Mouse (Mus musculus): ENCODE data around the gene Epn3. TPM values are rescaled to one million over a fixed set of nuclear protein-coding genes. Genes with fewer than 3 reads are reported as not detected.
A peak's percentile ranks its signal among the peaks of the same experiment; 100 is the strongest.

Gene Epn3
- total and polyA plus RNA-seq, 2 experiments from 2014 or later, result 1.4 to 5.0 TPM

- Histone ChIP-seq H3K36me3 (ENCODE audit: insufficient read depth, low read length) (0 out of 2 replicates have a peak, but pooled peaks cover 4% of the 10 kb centered on the region), H3K27ac (ENCODE audit: low read depth, low read length) (no peak overlapping the region), H3K27me3 (ENCODE audit: insufficient read depth, low read length) (no peaks in the 10 kb centered on the region), H3K4me1 (ENCODE audit: insufficient read depth, low read length) (peaks cover 15% of the 10 kb centered on the region; the same call in 1 of the 2 replicates), H3K4me3 (ENCODE audit: low read depth, low read length) (no peak overlapping the region), H3K9ac (replicated peaks; ENCODE audit: low read length, poor library complexity, severe bottlenecking) (no peak overlapping the region), H3K9me3 (ENCODE audit: low read length) (no peaks in the 10 kb centered on the region), H3K4me2 (ENCODE audit: low read depth, low read length, poor library complexity, severe bottlenecking) (no peak overlapping the region)
- no peak for TF ChIP-seq CTCF (IDR thresholded peaks at IDR 0.05)
- no peak for DNase-seq (ENCODE audit: low spot score)
- WGBS, result 45% methylated on average over 5 of the region's 5 CpGs
- ATAC-seq (ENCODE audit: low FRiP score), result no peak
Observed at GRCm38 (mm10) chr11:94444829-94445228, 54.9 kb downstream of the Epn3 start.

- Histone ChIP-seq H3K36me3 (ENCODE audit: insufficient read depth, low read length) (peaks cover 7% of the 10 kb centered on the region; the same call in 1 of the 2 replicates), H3K4me3 (ENCODE audit: low read depth, low read length) (no peak overlapping the region), H3K27ac (ENCODE audit: low read depth, low read length) (peak overlapping the region; percentile 58), H3K9me3 (ENCODE audit: low read length) (no peaks in the 10 kb centered on the region), H3K9ac (replicated peaks; ENCODE audit: low read length, poor library complexity, severe bottlenecking) (no peak overlapping the region), H3K4me1 (ENCODE audit: insufficient read depth, low read length) (peaks cover 11% of the 10 kb centered on the region; the same call in 1 of the 2 replicates), H3K4me2 (ENCODE audit: low read depth, low read length, poor library complexity, severe bottlenecking) (no peak overlapping the region), H3K27me3 (ENCODE audit: insufficient read depth, low read length) (no peaks in the 10 kb centered on the region)
- ATAC-seq (ENCODE audit: low FRiP score) (no peak), DNase-seq (ENCODE audit: low spot score) (no peak)
- TF ChIP-seq CTCF (IDR thresholded peaks at IDR 0.05), result no peak
- 63% methylated on average over 9 of the region's 9 CpGs for WGBS
Observed at GRCm38 (mm10) chr11:94441752-94442151, 58.0 kb downstream of the Epn3 start.

GRCm38 (mm10) chr11:94441122-94441521 is 58.7 kb downstream of the Epn3 start:
- Histone ChIP-seq H3K9me3 (ENCODE audit: low read length) (no peaks in the 10 kb centered on the region), H3K9ac (replicated peaks; ENCODE audit: low read length, poor library complexity, severe bottlenecking) (no peak overlapping the region; the same call in 1 of the 2 replicates), H3K4me2 (ENCODE audit: low read depth, low read length, poor library complexity, severe bottlenecking) (no peak overlapping the region), H3K4me3 (ENCODE audit: low read depth, low read length) (no peak overlapping the region), H3K4me1 (ENCODE audit: insufficient read depth, low read length) (peaks cover 11% of the 10 kb centered on the region; the same call in 1 of the 2 replicates), H3K27ac (ENCODE audit: low read depth, low read length) (peak overlapping the region; percentile 58), H3K27me3 (ENCODE audit: insufficient read depth, low read length) (no peaks in the 10 kb centered on the region), H3K36me3 (ENCODE audit: insufficient read depth, low read length) (peaks cover 7% of the 10 kb centered on the region; the same call in 1 of the 2 replicates)
- ATAC-seq (ENCODE audit: low FRiP score) (peak; percentile 52; the same call in 1 of the 2 replicates), DNase-seq (ENCODE audit: low spot score) (peak; percentile 51)
- no peak for TF ChIP-seq CTCF (IDR thresholded peaks at IDR 0.05)
- 32% methylated on average over 7 of the region's 7 CpGs for WGBS

- 46% methylated on average over 6 of the region's 6 CpGs for WGBS
- no peak for TF ChIP-seq CTCF (IDR thresholded peaks at IDR 0.05)
Observed at GRCm38 (mm10) chr11:94440421-94440820, 59.4 kb downstream of the Epn3 start.

More at GRCm38 (mm10) chr11:94440421-94440820, 59.4 kb downstream of the Epn3 start:
- no peaks in the 10 kb centered on the region for H3K9me3 ChIP-seq (ENCODE audit: low read length)
- H3K9ac ChIP-seq (replicated peaks; ENCODE audit: low read length, poor library complexity, severe bottlenecking), result no peak overlapping the region
- H3K27me3 ChIP-seq (ENCODE audit: insufficient read depth, low read length), result no peaks in the 10 kb centered on the region
- H3K4me1 ChIP-seq (ENCODE audit: insufficient read depth, low read length), result peaks cover 11% of the 10 kb centered on the region; the same call in 1 of the 2 replicates
- no peak overlapping the region for H3K4me3 ChIP-seq (ENCODE audit: low read depth, low read length)
- no peak overlapping the region for H3K4me2 ChIP-seq (ENCODE audit: low read depth, low read length, poor library complexity, severe bottlenecking)
- ATAC-seq (ENCODE audit: low FRiP score) (no peak), DNase-seq (ENCODE audit: low spot score) (peak; percentile 51)
- H3K27ac ChIP-seq (ENCODE audit: low read depth, low read length), result 0 out of 2 replicates have a peak overlapping the region, but pooled peaks have one; percentile 58
- peaks cover 7% of the 10 kb centered on the region; the same call in 1 of the 2 replicates for H3K36me3 ChIP-seq (ENCODE audit: insufficient read depth, low read length)

Other genes with a start within 250 kb of the Epn3 start
- not detected in 2 replicates for gene Gm21885, start 218.1 kb downstream of the Epn3 start, total RNA-seq (2014; rRNA removed)
- not detected in 2 replicates for gene Gm21885, start 218.1 kb downstream of the Epn3 start, polyA plus RNA-seq (2015; fragmentation: Nextera tagmentation; extraction: Ambion mirVana)
- 47.5 and 87.1 TPM in 2 replicates for gene Luc7l3, start 178.0 kb downstream of the Epn3 start, total RNA-seq (2014; rRNA removed)
- gene Luc7l3, start 178.0 kb downstream of the Epn3 start, polyA plus RNA-seq (2015; fragmentation: Nextera tagmentation; extraction: Ambion mirVana), result 100 and 124 TPM in 2 replicates
- 41.7 and 49.5 TPM in 2 replicates for gene Ankrd40, start 172.0 kb downstream of the Epn3 start, total RNA-seq (2014; rRNA removed)
- gene Ankrd40, start 172.0 kb downstream of the Epn3 start, polyA plus RNA-seq (2015; fragmentation: Nextera tagmentation; extraction: Ambion mirVana), result 11.9 and 12.8 TPM in 2 replicates
- gene Abcc3, start 107.0 kb downstream of the Epn3 start, total RNA-seq (2014; rRNA removed), result 1.7 and 3.6 TPM in 2 replicates
- gene Abcc3, start 107.0 kb downstream of the Epn3 start, polyA plus RNA-seq (2015; fragmentation: Nextera tagmentation; extraction: Ambion mirVana), result 0.72 and 0.99 TPM in 2 replicates
- gene Cacna1g, start 25.8 kb downstream of the Epn3 start, total RNA-seq (2014; rRNA removed), result 94.6 and 131 TPM in 2 replicates
- gene Cacna1g, start 25.8 kb downstream of the Epn3 start, polyA plus RNA-seq (2015; fragmentation: Nextera tagmentation; extraction: Ambion mirVana), result 13.0 and 13.2 TPM in 2 replicates
- 0.93 and 6.5 TPM in 2 replicates for gene Spata20, start 13.8 kb downstream of the Epn3 start, total RNA-seq (2014; rRNA removed)
- gene Spata20, start 13.8 kb downstream of the Epn3 start, polyA plus RNA-seq (2015; fragmentation: Nextera tagmentation; extraction: Ambion mirVana), result 1.2 and 1.3 TPM in 2 replicates
- gene Mycbpap, start 21.8 kb upstream of the Epn3 start, total RNA-seq (2014; rRNA removed), result 3.2 and 4.4 TPM in 2 replicates
- gene Mycbpap, start 21.8 kb upstream of the Epn3 start, polyA plus RNA-seq (2015; fragmentation: Nextera tagmentation; extraction: Ambion mirVana), result 1.2 and 2.0 TPM in 2 replicates
- 12.6 and 19.5 TPM in 2 replicates for gene Rsad1, start 49.3 kb upstream of the Epn3 start, total RNA-seq (2014; rRNA removed)
- gene Rsad1, start 49.3 kb upstream of the Epn3 start, polyA plus RNA-seq (2015; fragmentation: Nextera tagmentation; extraction: Ambion mirVana), result 11.5 and 13.5 TPM in 2 replicates
- gene Chad, start 65.1 kb upstream of the Epn3 start, total RNA-seq (2014; rRNA removed), result 0.11 TPM in 1 of 2 replicates, not detected in the other
- 0.85 and 0.87 TPM in 2 replicates for gene Chad, start 65.1 kb upstream of the Epn3 start, polyA plus RNA-seq (2015; fragmentation: Nextera tagmentation; extraction: Ambion mirVana)
- gene Acsf2, start 101.9 kb upstream of the Epn3 start, total RNA-seq (2014; rRNA removed), result 3.9 and 6.6 TPM in 2 replicates
- 1.7 and 1.9 TPM in 2 replicates for gene Acsf2, start 101.9 kb upstream of the Epn3 start, polyA plus RNA-seq (2015; fragmentation: Nextera tagmentation; extraction: Ambion mirVana)
- 128 and 129 TPM in 2 replicates for gene Lrrc59, start 129.8 kb upstream of the Epn3 start, total RNA-seq (2014; rRNA removed)
- gene Lrrc59, start 129.8 kb upstream of the Epn3 start, polyA plus RNA-seq (2015; fragmentation: Nextera tagmentation; extraction: Ambion mirVana), result 135 and 137 TPM in 2 replicates
- 42.5 and 49.5 TPM in 2 replicates for gene Mrpl27, start 153.8 kb upstream of the Epn3 start, total RNA-seq (2014; rRNA removed)
- 162 and 169 TPM in 2 replicates for gene Mrpl27, start 153.8 kb upstream of the Epn3 start, polyA plus RNA-seq (2015; fragmentation: Nextera tagmentation; extraction: Ambion mirVana)
- gene Eme1, start 154.0 kb upstream of the Epn3 start, total RNA-seq (2014; rRNA removed), result 0.28 and 0.49 TPM in 2 replicates
- 0.75 and 0.82 TPM in 2 replicates for gene Eme1, start 154.0 kb upstream of the Epn3 start, polyA plus RNA-seq (2015; fragmentation: Nextera tagmentation; extraction: Ambion mirVana)
- gene Xylt2, start 177.5 kb upstream of the Epn3 start, total RNA-seq (2014; rRNA removed), result 38.4 and 45.8 TPM in 2 replicates
- 10.2 and 12.5 TPM in 2 replicates for gene Xylt2, start 177.5 kb upstream of the Epn3 start, polyA plus RNA-seq (2015; fragmentation: Nextera tagmentation; extraction: Ambion mirVana)
- 0.22 TPM in 1 of 2 replicates, not detected in the other for gene Gm11541, start 204.5 kb upstream of the Epn3 start, total RNA-seq (2014; rRNA removed)
- gene Gm11541, start 204.5 kb upstream of the Epn3 start, polyA plus RNA-seq (2015; fragmentation: Nextera tagmentation; extraction: Ambion mirVana), result not detected in 2 replicates
- gene Cdc34b, start 241.8 kb upstream of the Epn3 start, total RNA-seq (2014; rRNA removed), result 1.1 TPM in 1 of 2 replicates, not detected in the other
- gene Cdc34b, start 241.8 kb upstream of the Epn3 start, polyA plus RNA-seq (2015; fragmentation: Nextera tagmentation; extraction: Ambion mirVana), result 0.14 TPM in 1 of 2 replicates, not detected in the other